Mouse (Mus musculus) embryo, embryonic 11 days (tissue): Measurements from ENCODE around the gene Zbtb41.

Experiments
- DNase-seq: peaks from one replicate; pipeline ENCODE4 v3.0.0-alpha.2; 2015

Zbtb41 gene

GRCm38 (mm10) chr1:139480246-139480645, 58.2 kb downstream of the Zbtb41 start:
- no peak for DNase-seq

GRCm38 (mm10) chr1:139481146-139481545, 59.1 kb downstream of the Zbtb41 start:
- DNase-seq, result no peak

- no peak for DNase-seq
These were observed 72.5 kb downstream of the Zbtb41 start for GRCm38 (mm10) chr1:139494630-139495029.

GRCm38 (mm10) chr1:139495408-139495807, 73.3 kb downstream of the Zbtb41 start:
- DNase-seq, result no peak

GRCm38 (mm10) chr1:139496212-139496611, 74.1 kb downstream of the Zbtb41 start:
- no peak for DNase-seq

GRCm38 (mm10) chr1:139499751-139500150, 77.7 kb downstream of the Zbtb41 start:
- no peak for DNase-seq

- no peak for DNase-seq
These were observed 79.2 kb downstream of the Zbtb41 start, which contains the start of gene F13b for GRCm38 (mm10) chr1:139501258-139501752. TSS of gene F13b (plus strand) at chr1:139501702.
